Mouse (Mus musculus) left cerebral cortex, postnatal 4 days (tissue): Measurements from ENCODE around the gene Tmem151b. TPM values are rescaled to one million over a fixed set of nuclear protein-coding genes. Genes with fewer than 3 reads are reported as not detected.
A peak's percentile ranks its signal among the peaks of the same experiment; 100 is the strongest.

ENCODE experiments used
- DNase-seq: peaks from one replicate; pipeline ENCODE4 v3.0.0-alpha.2; 2022
- intact Hi-C: fragments of 180-260 bp; cut with DNase I; formaldehyde crosslinking; loops from one replicate; pipeline ENCODE4 v1.15.1; 2025
- total RNA-seq, 2 experiments: library from RNA; stranded (reverse); gene quantifications; 2 replicates each; pipeline ENCODE4 v1.2.3; 2021

Gene Tmem151b
- total RNA-seq, result 10 to 100 TPM; 90.3 to 92.2 TPM

DNA sequence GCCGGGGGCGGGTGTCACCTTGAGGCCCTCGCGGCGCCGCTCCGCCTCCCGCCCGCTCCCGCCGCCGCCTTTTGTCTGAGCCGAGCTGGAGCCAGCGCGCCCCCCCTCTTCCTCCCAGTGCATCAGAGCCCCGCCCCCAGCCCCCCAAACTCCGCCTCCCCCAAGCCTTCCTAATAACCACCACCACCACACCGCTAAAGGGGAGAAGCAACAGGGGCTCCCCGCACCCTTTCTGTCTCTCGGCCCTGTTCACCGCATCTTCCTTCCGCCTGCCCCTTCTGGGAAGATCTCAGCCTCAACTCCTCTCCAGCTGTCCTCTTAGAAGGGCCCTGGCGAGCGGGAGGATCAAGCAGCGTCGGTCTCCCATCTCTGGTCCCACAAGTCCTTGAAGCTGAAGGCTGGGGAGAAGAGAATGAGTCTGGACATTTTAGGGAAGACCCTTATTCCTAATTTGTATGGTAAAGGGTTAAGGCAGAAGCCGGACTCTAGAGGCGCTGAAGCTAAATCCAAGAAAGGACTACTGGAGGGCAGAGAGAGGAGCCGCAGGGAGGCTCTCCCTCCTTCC is at the start of gene Tmem151b:
Gene Tmem151b (minus strand): TSS at position 61 of the 565 bp plus-strand sequence.
- peak; percentile 88 for DNase-seq
- intact Hi-C loops, result loop anchor here (2.0 to 5.0 kb wide), 2 partner anchors 32 to 71 kb away; no protein-coding TSS in a partner anchor

DNA sequence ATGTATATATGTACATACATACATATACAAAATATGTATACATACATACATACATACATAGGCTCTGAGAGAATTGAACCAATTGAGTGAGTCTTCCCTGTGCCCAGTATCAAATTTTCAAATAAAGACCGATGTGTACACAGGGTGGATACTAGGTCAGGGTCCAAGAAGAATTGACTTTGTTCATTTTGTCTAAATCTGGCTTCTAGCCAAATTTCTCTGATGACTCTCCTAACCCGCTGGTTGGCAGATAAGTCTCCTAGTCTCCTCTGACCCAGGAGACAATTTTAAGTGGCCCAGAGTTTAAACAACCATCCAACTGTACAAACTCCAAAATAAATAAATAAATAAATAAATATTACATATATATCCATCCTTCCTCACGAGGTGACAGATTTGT is 49.4 kb upstream of the Tmem151b start:
- intact Hi-C loops, result no loop called here
- no peak for DNase-seq

DNA sequence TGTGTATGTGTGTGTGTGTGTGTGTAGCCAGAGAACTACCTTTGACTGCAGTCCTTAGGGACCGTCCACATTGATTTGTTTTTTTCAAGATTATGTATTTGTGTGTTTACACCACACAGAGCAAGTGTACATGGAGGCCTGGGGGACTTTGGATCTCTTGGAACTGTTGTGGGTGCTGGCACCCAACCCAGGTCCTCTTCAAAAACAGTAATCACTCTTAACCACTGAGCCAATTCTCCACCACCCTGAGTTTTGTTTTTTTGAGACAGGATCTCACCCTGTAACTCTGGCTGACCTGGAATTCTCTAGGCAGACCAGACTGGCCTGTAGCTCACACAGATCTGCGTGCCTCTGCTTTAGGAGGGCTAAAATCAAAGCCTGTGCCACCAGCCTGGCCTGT is 48.9 kb upstream of the Tmem151b start:
- DNase-seq, result no peak
- intact Hi-C loops, result no loop called here

DNA sequence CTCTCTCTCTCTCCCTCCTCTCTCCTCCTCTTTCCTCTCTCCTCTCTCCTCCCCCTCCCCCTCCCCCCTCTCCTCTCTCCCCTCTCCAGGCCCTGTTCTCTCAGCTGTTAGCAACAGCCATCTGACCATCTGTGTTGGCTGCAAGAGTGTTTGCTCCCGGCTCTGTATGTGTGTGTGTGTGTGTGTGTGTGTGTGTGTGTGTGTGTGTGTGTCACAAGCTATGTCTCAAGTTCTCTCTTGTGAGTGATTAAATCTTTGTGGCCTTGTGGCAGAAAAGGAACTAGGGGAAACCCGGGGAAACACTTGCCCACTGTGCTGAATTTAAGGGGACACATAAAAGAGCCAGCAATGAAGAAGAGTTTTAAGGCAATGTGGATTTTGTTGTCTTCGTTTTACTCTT is 48.3 kb upstream of the Tmem151b start:
- intact Hi-C loops, result no loop called here
- peak; percentile 75 for DNase-seq

DNA sequence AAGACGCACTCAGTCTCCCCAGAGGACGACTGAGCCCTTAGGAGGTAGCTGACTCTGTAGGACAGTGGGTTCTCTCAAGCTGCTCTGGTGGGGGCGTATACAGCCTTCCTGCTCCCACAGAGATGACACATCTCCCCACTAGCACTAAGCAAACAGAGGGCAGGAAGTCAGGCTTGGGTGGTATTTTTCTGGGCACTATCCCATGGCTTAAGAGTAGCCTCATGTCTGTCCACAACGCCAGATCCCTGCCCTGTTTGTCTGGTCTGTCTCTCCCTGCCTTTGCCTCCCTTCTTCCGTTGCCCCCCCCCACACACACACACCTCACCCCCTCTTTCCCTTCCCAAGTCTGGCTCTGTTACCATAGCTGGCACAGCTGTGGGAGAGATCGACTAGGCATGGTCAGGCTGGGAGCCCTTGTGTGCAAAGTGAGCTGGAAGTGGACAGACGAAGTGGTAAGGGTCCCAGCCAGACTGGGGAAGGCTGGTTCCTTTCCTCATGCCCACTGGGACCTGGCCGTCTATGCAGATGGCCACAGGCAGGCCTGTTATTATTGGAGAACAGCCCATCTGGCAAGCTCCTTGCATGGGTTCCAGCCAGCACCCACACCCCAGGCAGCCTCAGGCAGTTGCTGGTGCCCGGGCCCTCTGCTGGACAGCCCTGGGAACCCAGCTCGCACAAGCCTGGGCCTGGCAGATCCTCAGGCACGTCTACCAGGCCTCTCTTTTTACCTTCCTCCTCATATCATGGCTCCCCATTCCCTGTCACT is 47.3 kb upstream of the Tmem151b start:
- intact Hi-C loops, result no loop called here
- peak; percentile 91 for DNase-seq

DNA sequence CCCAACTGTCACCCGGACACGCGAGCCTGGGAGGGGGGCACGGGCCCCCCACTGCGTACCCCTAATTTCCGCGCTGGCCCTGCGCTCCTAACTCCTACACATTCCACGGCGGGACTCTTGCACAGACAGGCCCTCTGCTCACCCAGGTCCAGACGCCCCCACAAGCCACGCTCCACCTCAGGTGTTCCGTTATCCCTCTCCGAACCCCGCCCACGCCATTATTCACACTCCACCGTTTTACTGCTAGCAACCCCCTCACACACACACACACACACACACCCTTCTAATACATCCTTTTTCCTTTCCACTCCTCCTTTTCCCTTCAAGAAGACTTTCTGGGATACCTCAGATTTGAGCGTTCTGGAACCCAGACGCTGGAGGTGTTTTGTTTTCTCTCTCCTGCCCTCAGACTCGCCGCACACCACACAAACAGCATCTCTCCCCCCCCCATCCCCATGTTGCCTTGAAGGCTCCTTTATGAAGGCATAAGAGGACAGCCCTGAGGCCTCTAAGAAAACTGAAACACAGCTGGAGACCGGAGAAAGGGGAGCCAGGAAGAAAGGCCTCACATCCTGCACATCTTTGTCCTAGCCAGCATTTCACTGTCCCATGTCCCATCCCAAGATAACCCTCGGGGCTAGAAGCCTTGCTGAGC is 46.4 kb upstream of the Tmem151b start:
- intact Hi-C loops, result no loop called here
- no peak for DNase-seq

DNA sequence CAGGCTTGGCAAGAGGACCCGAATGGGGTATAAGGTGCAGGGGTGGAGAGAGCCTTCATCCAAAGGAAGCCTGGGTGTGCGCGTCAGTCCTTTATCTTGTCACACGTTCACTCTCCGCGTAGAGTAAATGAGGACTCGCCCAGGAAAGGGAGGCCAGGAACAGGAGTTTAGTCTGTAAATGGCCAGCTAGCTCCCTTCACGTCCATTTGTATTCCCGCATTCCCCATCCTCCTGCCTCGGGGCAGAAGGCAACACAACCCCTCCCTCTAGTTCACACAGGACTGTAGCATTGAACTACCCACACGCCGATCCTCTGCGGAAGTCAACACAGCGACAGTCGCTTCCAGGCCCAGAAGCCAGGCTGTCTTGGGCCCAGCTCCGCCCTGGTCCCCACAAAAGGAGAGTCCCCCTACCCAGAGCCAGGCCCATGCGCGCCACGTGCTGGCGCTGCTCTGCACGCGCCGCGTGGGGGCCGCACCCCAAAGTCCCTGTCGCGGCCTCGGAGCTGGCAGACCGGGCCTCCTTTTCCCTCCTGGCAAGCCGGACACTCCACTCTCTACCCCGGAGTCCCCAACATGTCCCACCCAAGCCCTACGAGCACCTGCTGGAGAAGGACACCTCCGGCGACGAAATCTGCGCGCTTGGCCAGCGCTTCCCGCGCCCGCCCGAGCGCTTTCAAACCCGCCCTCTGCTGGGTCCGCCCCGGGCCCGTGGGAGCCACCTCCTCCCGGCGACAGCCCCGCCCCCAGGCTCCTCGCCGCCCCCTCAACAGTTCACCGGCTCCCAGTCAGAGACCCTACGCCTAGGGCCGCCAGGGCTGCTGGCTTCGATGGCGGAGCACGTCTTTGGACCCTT is 45.6 kb upstream of the Tmem151b start:
- DNase-seq, result peak; percentile 91
- intact Hi-C loops, result no loop called here

DNA sequence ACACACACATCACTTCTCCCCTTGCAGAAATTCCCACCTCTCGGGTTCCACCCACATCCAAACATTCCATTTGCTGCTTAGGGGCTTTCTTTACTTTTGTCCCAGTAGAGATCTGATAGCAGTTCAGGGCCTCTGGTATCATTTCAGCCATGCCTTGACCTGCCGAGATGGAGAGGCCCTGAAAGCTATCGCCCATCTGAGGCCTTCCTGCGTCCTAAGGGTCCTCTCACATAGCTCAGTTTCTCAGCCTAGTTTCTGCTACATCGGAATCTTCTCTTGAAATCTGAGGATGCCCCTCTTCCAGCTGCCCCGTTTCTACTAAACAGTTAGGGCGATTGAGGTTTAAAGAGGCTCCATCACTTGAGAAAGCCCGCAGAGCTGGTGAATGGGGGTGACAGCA is 44.7 kb upstream of the Tmem151b start:
- no peak for DNase-seq
- intact Hi-C loops, result no loop called here

DNA sequence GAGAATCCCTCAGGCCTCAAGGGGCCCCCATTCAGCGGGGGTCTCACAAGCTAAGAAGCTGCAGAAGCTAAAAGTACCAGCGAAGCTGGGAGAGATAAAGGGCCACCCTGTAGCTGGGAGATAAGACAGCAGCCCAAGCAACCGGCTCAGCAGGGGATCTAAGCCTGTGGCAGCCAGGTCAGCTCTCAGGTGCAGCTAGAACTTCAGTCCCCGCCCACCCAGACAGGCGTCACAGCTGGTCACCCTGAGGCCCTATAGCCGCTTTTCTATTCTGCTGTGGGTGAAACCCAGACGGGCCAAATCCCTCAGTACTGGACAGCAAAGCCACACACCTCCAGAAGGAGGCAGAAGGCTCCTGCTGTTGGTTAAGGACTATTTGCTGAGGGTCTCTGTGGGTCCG is 44.0 kb upstream of the Tmem151b start:
- no peak for DNase-seq
- intact Hi-C loops, result no loop called here

DNA sequence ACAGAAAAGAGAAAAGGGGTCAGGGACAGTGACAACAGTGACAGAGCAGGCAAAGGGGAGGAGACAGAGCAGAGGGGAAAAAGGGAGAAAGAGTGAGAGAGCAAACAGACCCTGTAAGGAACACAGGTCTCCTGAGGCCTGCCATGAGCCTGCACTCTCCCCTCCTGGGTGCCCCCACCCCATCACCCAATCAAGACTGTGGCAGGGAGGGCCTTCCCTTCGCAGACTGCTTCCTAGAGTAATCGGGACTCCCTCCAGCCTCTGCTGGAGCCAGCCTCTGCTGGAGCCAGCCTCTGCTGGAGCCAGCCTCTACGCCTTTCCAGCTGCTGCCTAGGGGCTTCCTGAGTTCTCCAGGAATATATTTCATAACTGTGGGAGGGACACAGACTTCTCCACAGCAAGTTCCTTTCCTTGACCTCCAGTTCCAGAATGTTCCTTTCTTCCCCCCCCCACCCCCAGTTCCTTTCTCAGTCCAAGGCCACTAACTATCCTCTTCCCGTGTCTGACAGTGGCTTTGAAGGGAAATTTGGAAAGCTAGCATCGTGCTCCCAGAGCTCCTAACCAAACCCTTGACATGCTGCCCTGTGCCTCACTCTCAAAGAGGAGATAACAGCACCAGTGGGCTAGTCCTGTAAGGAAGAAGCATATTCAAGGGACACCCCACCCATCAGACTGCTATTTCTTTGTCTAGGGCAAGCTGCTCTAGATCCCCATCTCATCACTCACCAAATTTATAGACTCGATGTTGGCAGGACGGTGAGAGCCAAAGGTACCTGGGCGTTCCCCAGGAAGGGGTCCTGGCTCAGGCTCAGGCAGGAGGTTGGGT is 43.3 kb upstream of the Tmem151b start:
- DNase-seq, result no peak
- intact Hi-C loops, result no loop called here

DNA sequence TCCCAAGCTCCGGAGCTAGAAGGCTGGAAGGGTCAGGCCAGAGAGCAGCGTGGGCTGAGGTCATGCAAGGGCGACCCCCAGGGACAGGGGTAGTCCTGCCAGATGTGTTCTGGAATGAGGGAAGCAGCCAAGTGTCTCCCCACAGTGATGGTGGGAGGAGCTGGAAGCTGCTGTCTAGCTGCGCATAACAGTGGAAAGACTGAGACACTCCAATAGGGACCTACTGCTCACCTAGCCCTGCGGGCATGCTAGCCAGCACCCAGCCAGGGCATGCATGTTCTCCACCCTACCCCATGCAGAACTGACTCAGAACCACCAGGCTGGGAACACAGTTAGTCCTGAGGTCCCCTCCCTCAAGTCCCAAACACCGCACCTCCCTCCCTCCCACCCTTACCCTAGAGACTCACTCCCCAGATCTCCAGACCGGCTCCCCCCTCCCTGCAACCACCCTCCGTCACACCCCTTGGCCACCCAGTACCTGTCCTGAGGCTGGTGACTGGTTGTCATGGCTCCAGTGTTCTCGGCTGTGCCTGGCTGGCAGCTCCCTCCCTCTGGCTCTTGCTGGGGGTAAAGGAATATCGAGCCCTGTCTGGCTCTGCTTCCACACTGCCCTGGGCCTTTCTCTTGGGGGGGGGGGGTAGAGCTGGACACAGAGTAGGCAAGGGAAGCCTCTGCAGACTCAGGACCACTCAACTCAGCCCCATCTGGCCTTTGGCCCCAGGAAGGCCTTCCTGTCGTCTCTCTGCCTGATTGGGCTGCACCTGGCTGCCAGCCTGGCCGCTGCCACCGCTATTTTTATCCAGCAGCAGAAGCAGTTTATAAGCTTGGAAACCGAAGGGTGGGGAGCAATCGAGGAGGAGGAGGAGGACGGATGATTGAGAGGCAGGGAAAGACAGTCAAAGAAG is 42.5 kb upstream of the Tmem151b start:
- intact Hi-C loops, result no loop called here
- no peak for DNase-seq

DNA sequence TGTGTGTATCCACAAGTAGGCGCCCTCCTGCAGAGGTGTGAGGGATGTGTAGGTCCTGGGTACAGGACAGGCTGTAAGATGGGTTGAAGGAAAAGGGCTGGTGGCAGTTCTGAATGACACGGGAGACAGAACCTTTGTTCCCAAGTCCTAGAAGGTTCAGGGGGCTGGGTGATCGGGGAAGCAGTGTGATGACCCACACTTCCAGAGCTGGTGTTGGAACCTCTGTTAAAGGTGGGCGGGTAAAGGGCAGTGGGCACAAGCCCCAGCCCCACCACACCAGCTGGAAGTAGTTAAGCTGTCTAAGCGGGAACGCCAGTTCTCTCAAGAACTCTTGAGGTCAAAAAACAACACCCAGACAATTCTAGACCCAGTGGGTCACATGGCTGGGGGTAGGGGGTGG is 40.9 kb upstream of the Tmem151b start:
- no peak for DNase-seq
- intact Hi-C loops, result no loop called here

DNA sequence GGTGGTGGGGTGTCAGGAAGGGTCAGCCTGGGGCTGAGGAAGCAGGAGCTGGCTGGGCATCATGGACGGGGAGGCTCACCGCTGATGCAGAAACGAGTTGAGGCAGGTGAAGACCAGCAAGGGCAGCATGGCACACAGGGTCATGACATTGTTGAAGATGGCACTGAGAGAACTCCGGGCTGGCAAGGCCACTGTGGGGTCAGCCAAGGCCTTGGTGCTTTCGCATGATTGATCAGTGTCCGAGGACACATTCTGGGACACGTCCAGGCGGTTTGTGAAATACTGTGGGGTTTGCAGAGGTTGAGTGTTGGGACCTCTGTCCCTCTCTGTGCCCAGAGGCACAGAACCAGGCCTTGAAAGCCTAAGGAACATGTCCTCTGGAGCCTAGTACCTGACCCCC is 40.4 kb upstream of the Tmem151b start:
- DNase-seq, result no peak
- intact Hi-C loops, result no loop called here

DNA sequence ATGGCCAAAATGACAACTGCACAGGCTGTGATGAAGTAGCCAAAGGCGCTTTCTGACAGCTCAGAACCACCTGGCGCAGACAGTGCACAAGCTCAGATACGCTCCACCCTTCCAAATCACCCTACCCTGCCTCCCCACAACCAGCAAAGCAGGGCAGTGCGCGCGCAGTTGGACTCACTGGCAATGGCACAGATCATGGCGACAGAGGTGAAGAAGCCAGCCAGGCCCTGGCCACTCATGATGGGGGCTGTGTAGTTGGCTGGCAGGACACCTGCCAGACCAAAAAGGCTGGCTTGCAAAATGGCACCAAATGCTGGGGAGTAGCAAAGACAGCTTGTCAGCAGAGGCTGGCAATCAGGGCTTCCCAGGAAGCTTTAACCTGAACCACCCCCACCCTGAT is 39.8 kb upstream of the Tmem151b start:
- no peak for DNase-seq

DNA sequence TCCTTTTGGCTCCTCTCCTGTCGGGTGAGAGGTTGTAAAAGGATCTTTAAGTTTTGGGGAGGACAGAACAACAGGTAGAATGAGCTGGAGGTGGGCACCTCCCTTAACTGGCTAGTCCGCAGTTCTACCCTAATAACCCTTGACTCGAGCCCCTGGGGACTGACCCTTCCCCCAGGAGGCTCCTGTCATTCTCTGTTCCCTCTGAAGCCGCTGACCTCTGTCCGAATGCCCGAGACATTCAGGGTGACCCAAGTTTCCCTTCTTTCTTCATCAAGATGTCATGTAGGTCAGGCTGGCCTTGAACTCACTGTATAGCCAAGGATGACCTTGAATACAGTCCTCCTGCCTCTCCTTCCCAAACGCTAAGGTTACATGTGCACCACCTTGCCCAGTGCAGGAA is 38.9 kb upstream of the Tmem151b start:
- no peak for DNase-seq
- intact Hi-C loops, result no loop called here

More for the DNA sequence above, 39.8 kb upstream of the Tmem151b start:
- intact Hi-C loops, result no loop called here

DNA sequence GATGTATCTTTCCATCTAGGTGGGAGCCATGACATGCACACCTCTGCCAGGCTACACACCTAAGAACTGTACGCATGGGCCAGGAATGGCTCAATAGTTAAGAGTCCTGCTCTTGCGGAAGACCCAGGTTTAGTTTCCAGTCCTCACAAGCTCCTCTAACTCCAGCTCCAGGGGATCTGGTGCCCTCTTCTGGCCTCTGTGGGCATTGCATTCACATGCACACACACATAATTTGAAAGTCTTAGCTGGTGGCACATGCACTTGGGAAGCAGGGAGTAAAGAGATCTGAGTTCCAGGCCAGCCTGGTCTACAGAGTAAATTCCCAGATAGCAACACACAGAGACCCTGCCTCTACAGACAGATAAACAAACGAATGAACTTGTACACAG is 37.0 kb upstream of the Tmem151b start:
- intact Hi-C loops, result no loop called here
- no peak for DNase-seq

DNA sequence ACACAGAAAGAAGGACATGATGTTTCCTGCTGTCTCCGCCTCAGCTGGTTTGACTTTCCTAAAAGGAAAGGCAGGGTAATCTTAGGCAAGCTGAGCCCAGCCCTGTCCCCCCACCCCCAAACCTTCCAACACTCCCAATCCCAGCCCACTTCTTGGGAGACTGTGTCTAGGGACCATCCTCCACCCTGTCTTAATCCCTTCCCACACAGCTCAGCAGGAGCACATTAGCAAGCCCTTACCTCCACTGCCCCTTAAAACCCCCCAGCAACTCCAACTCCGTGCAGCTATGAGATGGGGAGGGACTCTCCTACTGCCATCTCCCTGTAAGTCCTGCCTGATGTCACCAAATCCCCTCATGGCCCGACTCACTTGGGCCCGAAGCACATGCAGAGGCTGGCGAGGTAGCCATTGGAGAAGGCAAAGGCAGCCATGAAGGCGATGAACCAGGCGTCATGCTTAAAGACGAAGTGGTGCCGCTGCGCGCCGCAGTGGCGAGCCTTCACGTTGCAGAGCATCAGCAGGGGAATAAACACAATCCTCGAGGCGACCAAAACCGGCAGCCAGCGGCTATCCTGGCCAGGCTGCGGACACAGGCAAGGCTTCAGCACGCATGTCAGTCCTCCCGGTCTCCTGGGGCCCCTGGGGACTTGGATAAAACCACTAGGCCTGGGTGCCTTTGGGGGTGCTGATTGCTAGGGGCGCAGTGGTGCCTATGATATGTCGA is 36.4 kb upstream of the Tmem151b start:
- intact Hi-C loops, result no loop called here
- DNase-seq, result no peak

DNA sequence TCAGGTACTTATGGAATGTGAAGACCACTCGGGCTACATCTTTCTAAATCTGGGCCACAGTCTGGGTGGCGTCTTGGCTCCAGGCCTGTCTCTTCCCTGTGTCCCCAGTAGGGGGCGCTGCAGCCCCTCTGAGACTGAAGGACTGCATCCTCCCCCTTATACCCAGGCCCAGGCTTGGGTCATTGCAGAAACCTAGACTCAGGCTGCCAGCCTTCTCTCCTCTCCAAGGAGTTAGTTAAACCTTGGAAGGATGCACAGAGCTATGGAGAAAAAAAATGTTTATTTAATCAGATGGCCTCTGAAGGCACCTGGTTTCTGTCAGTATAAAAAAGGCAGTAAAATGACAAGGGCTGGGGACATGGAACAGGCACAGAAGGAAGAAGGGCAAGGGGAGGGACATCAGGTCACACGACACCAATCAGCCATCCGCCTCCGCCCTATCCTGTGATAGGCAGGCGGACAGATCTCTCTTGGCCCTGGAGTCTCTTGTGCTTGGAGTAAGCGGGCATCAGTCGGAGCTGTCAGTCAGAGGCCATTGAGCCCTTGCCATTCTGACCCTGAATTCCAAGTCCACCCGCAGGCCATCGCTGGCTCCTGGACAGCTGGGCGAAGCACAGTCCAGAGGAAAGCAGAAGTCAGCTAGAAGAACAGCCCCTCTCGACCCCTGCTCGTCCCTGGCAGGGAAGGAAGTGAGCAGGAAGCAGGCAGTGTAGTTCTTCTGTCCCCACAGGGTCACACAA is 35.6 kb upstream of the Tmem151b start:
- peak; percentile 88 for DNase-seq
- intact Hi-C loops, result loop anchor here (5.0 kb wide), 2 partner anchors 42 to 57 kb away; no protein-coding TSS in a partner anchor
